Mouse (Mus musculus) lung, adult 2 months (tissue): ENCODE data around the gene Zc3h7b. TPM values are rescaled to one million over a fixed set of nuclear protein-coding genes. Genes with fewer than 3 reads are reported as not detected.

ENCODE experiments used
- DNase-seq: peaks from one replicate; pipeline ENCODE4 v3.0.0; 2022
- H3K4me1 ChIP-seq: fragments of 200-500 bp; 2 replicates; pipeline ENCODE4 v1.6.1; 2011; ENCODE audit warnings: low read length; ENCODE audit not compliant: control insufficient read depth, insufficient read depth
- H3K4me3 ChIP-seq: fragments of 200-500 bp; replicated peaks from 2 replicates; pipeline ENCODE3; 2011; ENCODE audit warnings: low read depth, mild to moderate bottlenecking, control low read depth, low read length; ENCODE audit errors: extremely low read depth
- CTCF ChIP-seq: fragments of 200-500 bp; IDR thresholded peaks from 2 replicates; pipeline ENCODE4 v1.5.1; 2011; ENCODE audit warnings: mild to moderate bottlenecking, low read length, control low read depth; ENCODE audit not compliant: insufficient read depth
- POLR2A ChIP-seq: fragments of 200-500 bp; IDR thresholded peaks from 2 replicates; pipeline ENCODE4 v1.6.1; 2011; ENCODE audit warnings: low read depth, mild to moderate bottlenecking, control low read depth, low read length, borderline replicate concordance; ENCODE audit errors: extremely low read depth
- WGBS: fragments of 180-500 bp; shearing (Covaris S2); methylation state at CpG from one replicate; pipeline ENCODE4 v1.1.7; 2018; 5-methylcytosine and 5-hydroxymethylcytosine counted together
- polyA plus RNA-seq: library from polyadenylated mRNA; depleted of rRNA; stranded (reverse); fragments of >200 nt; gene quantifications from 2 replicates; pipeline ENCODE4 v1.2.3, GENCODE M21; 2012

Gene Zc3h7b
- polyA plus RNA-seq, 1 experiment: 52.4 TPM

- no peak for TF ChIP-seq CTCF
- no peak for TF ChIP-seq POLR2A
- no peaks in the 10 kb centered on the region for H3K4me1 ChIP-seq
- no peak overlapping the region for H3K4me3 ChIP-seq
- DNase-seq: no peak
- 100% methylated on average over 1 of the region's 1 CpGs for WGBS
These were observed 35.2 kb upstream of the Zc3h7b start for GRCm38 (mm10) chr15:81709686-81710085.

GRCm38 (mm10) chr15:81710801-81711200 is 34.1 kb upstream of the Zc3h7b start:
- no peak for DNase-seq
- TF ChIP-seq POLR2A (no peak), CTCF (no peak)
- WGBS: 83% methylated on average over 4 of the region's 4 CpGs
- Histone ChIP-seq H3K4me3 (no peak overlapping the region), H3K4me1 (no peaks in the 10 kb centered on the region)

- WGBS: 72% methylated on average over 6 of the region's 6 CpGs
- no peak for DNase-seq
- Histone ChIP-seq H3K4me1 (no peaks in the 10 kb centered on the region), H3K4me3 (no peak overlapping the region)
- TF ChIP-seq CTCF (no peak), POLR2A (no peak)
These were observed 31.1 kb upstream of the Zc3h7b start for GRCm38 (mm10) chr15:81713742-81714141.

- no peak for DNase-seq
- TF ChIP-seq POLR2A (no peak), CTCF (no peak)
- no peak overlapping the region for H3K4me3 ChIP-seq
- H3K4me1 ChIP-seq: no peaks in the 10 kb centered on the region
- WGBS: 86% methylated on average over 9 of the region's 9 CpGs
These were observed 26.3 kb upstream of the Zc3h7b start for GRCm38 (mm10) chr15:81718336-81719138.

- H3K4me3 ChIP-seq: no peak overlapping the region
- H3K4me1 ChIP-seq: no peaks in the 10 kb centered on the region
- no peak for DNase-seq
- WGBS: 92% methylated on average over 6 of the region's 6 CpGs
- TF ChIP-seq POLR2A: no peak
- no peak for TF ChIP-seq CTCF
These were observed 25.7 kb upstream of the Zc3h7b start for GRCm38 (mm10) chr15:81719139-81719531.

GRCm38 (mm10) chr15:81722361-81722760 is 22.5 kb upstream of the Zc3h7b start:
- TF ChIP-seq POLR2A: no peak
- no peak for TF ChIP-seq CTCF
- H3K4me1 ChIP-seq: no peaks in the 10 kb centered on the region
- DNase-seq: no peak

GRCm38 (mm10) chr15:81723653-81724052 is 21.2 kb upstream of the Zc3h7b start:
- DNase-seq: no peak
- Histone ChIP-seq H3K4me1 (peaks cover 1% of the 10 kb centered on the region; the same call in 1 of the 2 replicates), H3K4me3 (no peak overlapping the region)
- TF ChIP-seq CTCF: no peak
- no peak for TF ChIP-seq POLR2A
- WGBS: 88% methylated on average over 11 of the region's 11 CpGs

More at GRCm38 (mm10) chr15:81722361-81722760, 22.5 kb upstream of the Zc3h7b start:
- WGBS: 91% methylated on average over 5 of the region's 5 CpGs
- no peak overlapping the region for H3K4me3 ChIP-seq

GRCm38 (mm10) chr15:81725965-81726364 is 18.9 kb upstream of the Zc3h7b start:
- no peak for DNase-seq
- Histone ChIP-seq H3K4me3 (no peak overlapping the region), H3K4me1 (peaks cover 5% of the 10 kb centered on the region; the same call in 1 of the 2 replicates)
- 92% methylated on average over 8 of the region's 8 CpGs for WGBS
- TF ChIP-seq CTCF: no peak

- Histone ChIP-seq H3K4me3 (peak overlapping the region; percentile 89), H3K4me1 (peaks cover 5% of the 10 kb centered on the region; the same call in 1 of the 2 replicates)
- DNase-seq: no peak
- TF ChIP-seq CTCF: no peak
- no peak for TF ChIP-seq POLR2A
- under 1% methylated on average over 49 of the region's 49 CpGs for WGBS
These were observed 15.5 kb upstream of the Zc3h7b start for GRCm38 (mm10) chr15:81729241-81729791.

- DNase-seq: peak; percentile 94
- 6% methylated on average over 41 of the region's 41 CpGs for WGBS
- no peak for TF ChIP-seq CTCF
- TF ChIP-seq POLR2A: peak; percentile 52; the same call in 1 of the 2 replicates
- peaks cover 5% of the 10 kb centered on the region; the same call in 1 of the 2 replicates for H3K4me1 ChIP-seq
- H3K4me3 ChIP-seq: peak overlapping the region; percentile 89
These were observed 14.8 kb upstream of the Zc3h7b start for GRCm38 (mm10) chr15:81729792-81730635.
